Mouse (Mus musculus) retina, postnatal 1 day (tissue): ENCODE measurements at regions not wholly inside any gene's neighbourhood (a gene's known extent, or its start where the extent isn't known, plus 50 kb on each side); places are given as distances from the start of the nearest gene placed in this dataset.

ENCODE experiments used
- DNase-seq: peaks from one replicate; pipeline ENCODE4 v3.0.0-alpha.2; 2012

- DNase-seq, result peak; percentile 80
Measured at GRCm38 (mm10) chr15:69632306-69632705, 3131.6 kb upstream of the Lrrc6 start.

GRCm38 (mm10) chr15:69617998-69618397 lies 3117.3 kb upstream of the Lrrc6 start:
- DNase-seq, result no peak

GRCm38 (mm10) chr15:69614048-69614447 lies 3113.3 kb upstream of the Lrrc6 start:
- DNase-seq, result no peak

- DNase-seq, result peak; percentile 78
Measured at GRCm38 (mm10) chr15:69591219-69592006, 3090.7 kb upstream of the Lrrc6 start.

GRCm38 (mm10) chr15:69588084-69588483 lies 3087.4 kb upstream of the Lrrc6 start:
- DNase-seq, result peak; percentile 83

- DNase-seq, result peak; percentile 40
Measured at GRCm38 (mm10) chr15:69576742-69577141, 3076.0 kb upstream of the Lrrc6 start.

- peak; percentile 97 for DNase-seq
Measured at GRCm38 (mm10) chr15:69575611-69576153, 3075.0 kb upstream of the Lrrc6 start.

GRCm38 (mm10) chr15:69554171-69554570 lies 3053.5 kb upstream of the Lrrc6 start:
- DNase-seq, result no peak

GRCm38 (mm10) chr15:69552062-69552628 lies 3051.4 kb upstream of the Lrrc6 start:
- DNase-seq, result peak; percentile 53

GRCm38 (mm10) chr15:69551012-69551411 lies 3050.3 kb upstream of the Lrrc6 start:
- no peak for DNase-seq

GRCm38 (mm10) chr15:69526441-69527094 lies 3025.9 kb upstream of the Lrrc6 start:
- peak; percentile 56 for DNase-seq

GRCm38 (mm10) chr15:69484421-69485074 lies 2983.8 kb upstream of the Lrrc6 start:
- DNase-seq, result peak; percentile 70

GRCm38 (mm10) chr15:69483096-69483495 lies 2982.4 kb upstream of the Lrrc6 start:
- DNase-seq, result no peak

- DNase-seq, result no peak
Measured at GRCm38 (mm10) chr15:69481087-69481486, 2980.4 kb upstream of the Lrrc6 start.

- no peak for DNase-seq
Measured at GRCm38 (mm10) chr15:69477050-69477449, 2976.3 kb upstream of the Lrrc6 start.

GRCm38 (mm10) chr15:69469566-69469965 lies 2968.9 kb upstream of the Lrrc6 start:
- DNase-seq, result no peak

GRCm38 (mm10) chr15:69460581-69461194 lies 2960.0 kb upstream of the Lrrc6 start:
- DNase-seq, result no peak

- peak; percentile 48 for DNase-seq
Measured at GRCm38 (mm10) chr15:69457473-69457872, 2956.8 kb upstream of the Lrrc6 start.

GRCm38 (mm10) chr15:69456191-69456770 lies 2955.6 kb upstream of the Lrrc6 start:
- peak; percentile 64 for DNase-seq

- no peak for DNase-seq
Measured at GRCm38 (mm10) chr15:69441008-69441407, 2940.3 kb upstream of the Lrrc6 start.

- DNase-seq, result no peak
Measured at GRCm38 (mm10) chr15:69413531-69414011, 2912.9 kb upstream of the Lrrc6 start.

- no peak for DNase-seq
Measured at GRCm38 (mm10) chr15:69389575-69389974, 2888.9 kb upstream of the Lrrc6 start.
